Mouse (Mus musculus) kidney, adult 2 months (tissue): Measurements from ENCODE around the gene Cdcp2.

Experiments
- CTCF ChIP-seq: fragments of 200-500 bp; conservative IDR thresholded peaks from 2 replicates; pipeline ENCODE4 v1.5.1; 2011; ENCODE audit warnings: low read depth, mild to moderate bottlenecking, control low read depth, low read length, moderate library complexity, mixed read lengths; ENCODE audit not compliant: insufficient read depth, insufficient read length
- POLR2A ChIP-seq: fragments of 200-500 bp; IDR thresholded peaks from one replicate; pipeline ENCODE4 v1.6.1; 2011; ENCODE audit warnings: low read depth, low read length, control low read depth

- no peak for TF ChIP-seq CTCF
- no peak for TF ChIP-seq POLR2A
Measured at GRCm38 (mm10) chr4:107056088-107056487, 40.6 kb upstream of the Cdcp2 start.
